Mouse (Mus musculus) mesoderm, embryonic 11.5 days (tissue): ENCODE measurements around the gene Ppp3r1.
"Not testable (repeated sequence)": the region's sequence is repeated elsewhere in the genome, so short reads cannot be mapped to it uniquely, and the experiment has no call there.

Experiments
- DNase-seq: peaks from one replicate; pipeline ENCODE4 v3.0.0-alpha.2; 2012; ENCODE audit warnings: low read depth, low spot score

Ppp3r1 gene

GRCm38 (mm10) chr11:17199840-17200501 is 40.9 kb downstream of the Ppp3r1 start:
- DNase-seq: no peak

GRCm38 (mm10) chr11:17200936-17201335 is 41.9 kb downstream of the Ppp3r1 start:
- no peak for DNase-seq

- no peak for DNase-seq
Measured at GRCm38 (mm10) chr11:17202481-17202880, 43.4 kb downstream of the Ppp3r1 start.

DNA sequence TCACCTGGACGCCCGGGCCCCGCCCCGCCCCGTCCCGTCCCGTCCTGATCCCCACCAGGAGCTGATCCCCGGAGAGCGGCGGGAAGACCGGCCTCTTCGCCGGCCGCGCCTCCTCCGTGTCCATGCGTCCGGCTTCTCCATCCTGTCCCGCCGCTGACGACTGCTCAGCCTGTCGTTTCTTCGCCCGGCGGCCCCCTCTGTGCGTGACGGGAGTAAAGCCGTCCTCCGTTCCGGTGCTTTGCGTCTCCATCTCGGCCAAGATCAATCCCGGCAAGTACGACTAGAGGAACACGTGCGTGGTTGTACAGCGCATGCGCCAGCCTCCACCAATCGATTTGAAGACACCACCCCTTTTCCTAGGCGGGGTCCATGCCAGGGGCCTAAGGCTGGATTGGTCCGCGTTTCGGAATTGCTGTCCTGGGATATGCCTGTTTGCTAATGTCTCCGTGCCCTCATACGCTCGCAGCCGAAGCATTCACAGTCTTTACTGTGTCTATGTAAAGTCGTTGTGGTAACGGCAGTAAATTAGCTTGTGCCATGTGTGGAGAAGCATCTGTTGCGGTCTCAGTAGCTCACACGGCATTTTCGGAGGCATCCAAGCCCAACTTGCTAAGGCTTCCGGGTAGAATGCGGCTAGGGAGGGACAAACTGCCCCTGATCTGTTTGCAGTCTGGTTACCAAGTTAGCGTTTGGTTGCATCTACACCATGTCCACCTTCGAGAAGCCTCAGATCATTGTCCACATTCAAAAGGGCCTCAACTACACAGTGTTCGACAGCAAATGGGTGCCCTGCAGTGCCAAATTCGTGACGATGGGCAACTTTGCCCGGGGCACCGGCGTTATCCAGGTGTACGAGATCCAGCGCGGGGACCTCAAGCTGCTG is 52.4 kb downstream of the Ppp3r1 start, which contains the start of gene Pno1:
Gene Pno1, minus strand, starts transcription at position 311 of the 883 bp plus-strand sequence.
- DNase-seq: peak; percentile 98

- DNase-seq: no peak
Measured at GRCm38 (mm10) chr11:17212141-17212495, 53.1 kb downstream of the Ppp3r1 start.

DNA sequence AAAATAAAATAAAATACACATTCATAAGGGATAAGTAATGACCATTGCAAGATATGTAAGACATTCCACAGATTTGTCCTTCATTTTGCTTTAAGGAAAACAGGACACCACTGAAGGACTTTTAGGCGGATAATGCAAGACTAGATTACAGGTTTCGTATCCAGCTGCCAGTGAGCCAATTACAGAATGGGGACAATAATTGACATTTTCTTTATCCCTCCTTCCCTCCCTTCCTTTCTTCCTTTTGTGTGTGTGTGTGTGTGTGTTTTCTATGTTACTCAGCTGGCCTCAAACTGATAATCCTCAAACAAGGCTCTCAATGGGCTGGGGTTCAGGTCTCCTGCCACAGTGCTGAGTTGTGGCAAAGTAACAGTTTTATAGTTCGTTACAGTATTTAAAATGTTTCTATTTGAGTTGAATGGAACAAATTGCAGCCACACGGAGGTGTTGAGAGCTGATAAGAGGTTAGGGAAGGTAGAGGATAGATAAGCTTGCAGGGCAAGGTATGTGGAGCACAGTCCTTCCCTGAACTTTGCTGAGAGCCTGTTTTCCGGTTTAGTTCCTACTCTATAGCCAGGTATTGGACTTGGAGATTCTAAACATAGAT is 53.9 kb downstream of the Ppp3r1 start:
- DNase-seq: no peak

DNA sequence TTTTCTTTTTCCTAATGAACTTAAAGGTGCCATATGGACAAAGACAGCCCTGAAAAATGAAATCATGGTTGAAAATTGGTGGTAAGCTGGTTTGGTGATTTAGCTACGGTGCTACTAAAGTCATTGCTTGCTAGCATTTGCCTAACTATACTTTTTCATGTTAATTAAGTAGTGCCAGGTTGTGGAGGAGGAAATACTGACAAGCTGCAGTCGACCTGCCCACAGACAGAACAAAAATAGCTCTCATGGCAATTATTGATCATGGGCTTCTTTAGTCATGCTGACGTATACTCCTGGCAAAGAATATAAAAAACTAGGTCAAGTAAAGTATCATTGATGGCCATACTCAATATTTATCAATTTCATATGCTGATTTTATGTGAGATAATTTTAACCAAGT is 56.4 kb downstream of the Ppp3r1 start:
- no peak for DNase-seq

GRCm38 (mm10) chr11:17221126-17221525 is 62.1 kb downstream of the Ppp3r1 start:
- no peak for DNase-seq

DNA sequence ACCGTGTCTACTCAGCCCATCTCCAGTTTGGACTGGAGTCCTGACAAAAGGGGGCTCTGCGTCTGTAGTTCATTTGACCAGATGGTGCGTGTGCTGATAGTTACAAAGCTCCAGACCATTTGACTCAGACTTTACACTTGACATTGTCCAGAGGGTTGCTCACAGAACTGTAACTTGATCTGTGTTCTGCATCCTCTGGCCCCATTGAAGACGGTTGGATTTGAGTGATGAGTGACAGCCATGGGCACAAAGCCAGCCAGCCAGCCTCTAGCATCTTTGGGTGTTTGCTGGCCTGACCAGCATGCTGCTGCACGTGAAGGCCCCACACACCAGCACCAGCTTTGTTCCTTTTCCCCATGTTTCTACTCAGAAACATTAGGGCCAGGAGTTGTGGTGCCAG is 73.7 kb downstream of the Ppp3r1 start:
- peak; percentile 4 for DNase-seq

GRCm38 (mm10) chr11:17236449-17237037 is 77.5 kb downstream of the Ppp3r1 start:
- no peak for DNase-seq

DNA sequence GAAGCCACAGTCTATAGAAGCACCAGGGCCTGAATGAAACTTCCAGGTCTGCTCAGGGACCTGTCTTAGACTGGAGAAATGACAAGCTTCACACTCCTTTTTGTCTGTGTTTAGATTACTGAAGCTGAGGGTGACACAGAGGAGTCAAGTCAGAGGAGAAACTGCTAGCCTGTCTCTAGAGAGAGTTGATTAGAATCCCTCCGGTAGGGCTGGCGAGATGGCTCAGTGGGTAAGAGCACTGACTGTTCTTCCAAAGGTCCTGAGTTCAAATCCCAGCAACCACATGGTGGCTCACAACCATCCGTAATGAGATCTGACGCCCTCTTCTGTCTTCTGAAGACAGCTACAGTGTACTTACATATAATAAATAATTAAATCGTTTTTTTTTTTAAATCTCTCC is 79.5 kb downstream of the Ppp3r1 start:
- DNase-seq: not testable (repeated sequence)

GRCm38 (mm10) chr11:17248715-17249114 is 89.7 kb downstream of the Ppp3r1 start:
- no peak for DNase-seq
